Mouse (Mus musculus) left cerebral cortex, postnatal 25 days (tissue): ENCODE results near the gene Nhsl1. TPM values are rescaled to one million over a fixed set of nuclear protein-coding genes. Genes with fewer than 3 reads are reported as not detected.
"Not testable (repeated sequence)": the region's sequence is repeated elsewhere in the genome, so short reads cannot be mapped to it uniquely, and the experiment has no call there.

Experiments
- DNase-seq, 2 experiments: peaks; one replicate each; pipeline ENCODE4 v3.0.0; 2022; ENCODE audit warnings: low spot score in 2 of 2, mixed read lengths in 1 of 2
- intact Hi-C: fragments of 180-260 bp; cut with DNase I; formaldehyde crosslinking; loops from one replicate; pipeline ENCODE4 v1.15.1; 2025
- total RNA-seq, 2 experiments: library from RNA; stranded (reverse); gene quantifications; 2 replicates each; pipeline ENCODE4 v1.2.3; 2021

Nhsl1 gene
- total RNA-seq, 2 experiments from 2014 or later: 28.3 to 28.8 TPM

DNA sequence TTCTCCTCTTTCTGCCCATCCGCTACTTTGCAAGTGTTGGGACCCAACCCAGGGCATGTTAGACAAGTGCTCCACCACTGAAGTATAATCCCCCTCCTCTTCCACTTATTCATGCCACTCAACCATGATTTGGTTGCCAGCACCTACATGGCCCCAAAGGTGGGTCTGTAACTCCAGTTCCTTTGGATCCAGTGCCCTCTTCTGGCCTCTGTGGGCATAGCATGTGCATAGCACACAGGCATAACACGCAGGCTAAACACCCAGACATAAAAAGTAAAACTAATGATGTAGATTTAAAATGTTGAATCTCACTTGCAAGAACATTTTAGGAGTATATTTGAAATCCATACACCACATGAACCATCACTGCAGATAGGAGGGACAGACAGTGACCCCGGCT lies 110.7 kb downstream of the Nhsl1 start:
- intact Hi-C loops: no loop called here

DNA sequence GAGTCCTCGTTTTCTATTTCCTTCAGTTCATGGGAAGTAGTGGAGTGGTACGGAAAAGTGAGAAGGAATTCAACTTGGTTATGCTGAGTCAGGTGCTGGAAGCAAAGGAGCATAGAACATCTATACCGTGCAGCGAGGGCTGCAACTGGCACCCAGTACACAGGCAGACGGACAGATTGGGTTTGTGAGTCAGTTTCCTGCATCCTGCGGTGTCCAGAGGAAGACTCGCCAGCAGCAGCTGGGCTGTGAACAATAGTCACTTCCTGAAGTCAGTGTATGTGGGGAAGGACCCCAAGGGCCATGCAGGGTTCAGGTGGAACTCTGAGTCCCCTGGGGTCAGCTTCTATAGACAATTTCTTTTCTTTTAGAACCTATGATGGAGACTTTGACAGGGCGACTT lies 111.4 kb downstream of the Nhsl1 start:
- DNase-seq: no peak
- intact Hi-C loops: no loop called here

More for the DNA sequence above, 110.7 kb downstream of the Nhsl1 start:
- DNase-seq: no peak

- intact Hi-C loops: no loop called here
- peak; percentile 31 to 50 for DNase-seq
These were observed 112.2 kb downstream of the Nhsl1 start for GRCm38 (mm10) chr10:18430973-18431372.

DNA sequence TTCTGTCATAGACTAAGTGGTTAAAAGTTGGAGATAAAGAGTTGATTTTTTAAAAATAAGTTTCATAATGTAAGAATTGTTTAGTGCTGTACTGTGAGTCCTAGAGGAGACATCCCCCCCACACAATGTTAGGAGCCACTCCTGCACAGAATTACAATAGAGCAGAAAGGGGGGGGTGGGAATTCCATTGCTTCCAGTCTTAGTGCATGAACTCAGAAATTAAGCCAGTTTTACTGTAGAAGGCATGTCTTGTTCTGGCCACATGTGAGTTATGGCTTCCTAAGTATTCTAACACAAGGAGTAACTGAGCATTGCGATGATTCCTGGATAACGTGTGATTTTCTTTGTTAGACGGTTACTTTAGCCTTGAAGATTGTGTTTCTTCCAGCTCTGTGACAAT lies 112.8 kb downstream of the Nhsl1 start:
- DNase-seq: no peak
- intact Hi-C loops: no loop called here

- no peak for DNase-seq
- intact Hi-C loops: no loop called here
These were observed 116.7 kb downstream of the Nhsl1 start for GRCm38 (mm10) chr10:18435454-18435853.

DNA sequence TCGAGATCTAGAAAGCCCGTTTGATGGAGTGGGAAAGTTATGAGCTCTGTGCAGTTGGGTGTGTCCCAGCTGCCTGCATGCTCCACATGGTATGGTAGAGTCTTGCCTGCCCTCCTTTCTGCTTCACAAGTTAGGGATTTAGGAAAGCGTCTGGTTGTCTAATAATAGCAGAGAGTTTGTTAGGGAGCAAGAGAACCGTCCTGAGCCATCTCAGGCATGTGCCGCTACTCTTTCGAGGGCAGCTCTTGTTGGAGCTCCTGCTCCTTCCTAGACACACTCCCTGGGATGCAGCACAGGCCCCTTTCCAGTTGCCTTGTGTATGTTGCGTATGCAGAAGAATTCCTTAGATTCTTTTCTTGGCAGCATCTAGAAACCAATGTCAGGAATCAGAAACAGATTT lies 117.2 kb downstream of the Nhsl1 start:
- intact Hi-C loops: no loop called here
- no peak for DNase-seq

DNA sequence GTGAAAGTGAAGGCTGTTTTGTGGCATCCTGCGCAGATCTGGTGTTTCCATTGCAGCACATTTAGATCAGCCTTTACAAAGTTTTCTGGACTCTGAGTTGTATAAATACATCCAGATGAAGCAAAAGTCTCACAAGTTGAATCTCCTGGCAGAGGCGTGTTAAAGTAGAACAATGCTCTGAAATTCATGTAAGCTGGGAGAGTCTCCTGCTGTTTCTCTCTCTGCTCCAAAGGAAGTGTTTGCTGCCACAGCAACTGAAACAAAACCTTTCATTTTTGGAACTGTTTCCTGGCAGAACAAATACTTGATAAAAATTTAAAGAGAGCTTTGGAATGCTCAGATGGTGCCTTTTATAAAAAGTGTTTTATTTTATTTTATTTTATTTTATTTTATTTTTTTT lies 118.8 kb downstream of the Nhsl1 start:
- DNase-seq: peak in 1 of 2 experiments; percentile 64

DNA sequence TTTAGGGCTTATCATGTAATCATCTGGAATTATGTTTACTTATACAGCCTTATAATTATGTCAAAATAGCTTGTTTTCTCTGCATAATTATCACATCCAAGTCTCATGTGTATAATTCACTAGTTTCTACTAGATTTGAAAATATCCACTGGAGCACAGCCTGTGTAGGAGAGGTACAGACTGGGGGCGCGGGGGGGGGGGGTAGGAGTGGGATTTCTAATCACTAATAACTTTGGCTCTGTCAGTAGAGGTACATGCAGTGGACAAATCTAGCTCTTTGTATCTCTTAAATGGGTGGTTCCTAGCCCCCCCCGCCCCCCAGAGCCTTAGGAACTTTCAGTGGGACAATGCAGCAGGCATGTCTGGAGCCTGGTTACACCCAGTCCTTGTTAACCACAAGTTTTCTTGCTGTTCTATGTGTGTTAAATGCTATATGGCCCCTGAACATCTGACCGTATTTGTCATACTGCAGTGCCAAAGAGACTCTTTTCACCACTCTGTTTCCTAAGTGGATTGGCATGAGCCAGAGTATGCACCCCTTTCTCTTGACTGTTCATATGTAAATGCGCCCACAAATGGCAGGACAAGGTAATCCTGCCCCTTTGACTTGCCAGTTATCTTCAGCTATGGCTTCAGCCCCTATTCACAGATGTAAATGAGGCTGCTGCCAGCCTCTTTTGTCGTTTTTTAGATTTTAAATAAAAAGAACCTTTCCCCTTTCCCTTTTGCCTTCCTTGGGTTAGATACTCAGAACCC lies 127.0 kb downstream of the Nhsl1 start:
- intact Hi-C loops: no loop called here
- DNase-seq: no peak

More for the DNA sequence above, 118.8 kb downstream of the Nhsl1 start:
- intact Hi-C loops: no loop called here

DNA sequence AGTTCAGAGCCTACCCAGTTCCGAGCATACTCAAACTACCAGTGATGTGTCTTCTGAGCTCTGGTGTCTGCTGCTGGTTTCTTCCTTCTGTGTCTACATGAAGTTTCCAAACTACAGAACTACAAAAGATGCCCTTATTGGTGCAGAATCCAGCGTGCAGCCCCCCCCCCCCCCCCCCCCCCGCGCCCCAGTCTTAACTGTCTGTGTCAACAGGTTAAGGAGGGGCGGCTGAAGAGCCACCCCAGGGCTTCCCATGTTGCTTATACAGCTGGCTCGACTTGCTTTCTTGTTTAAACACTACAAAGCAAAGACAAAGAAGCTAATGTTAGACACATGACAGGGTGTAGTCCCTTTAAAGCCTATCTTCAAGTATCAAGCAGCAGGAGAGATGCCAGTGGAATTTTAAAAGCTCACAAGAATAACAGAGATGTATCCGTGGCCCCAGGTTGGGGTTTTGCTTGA lies 127.6 kb downstream of the Nhsl1 start:
- DNase-seq: no peak
- intact Hi-C loops: no loop called here

DNA sequence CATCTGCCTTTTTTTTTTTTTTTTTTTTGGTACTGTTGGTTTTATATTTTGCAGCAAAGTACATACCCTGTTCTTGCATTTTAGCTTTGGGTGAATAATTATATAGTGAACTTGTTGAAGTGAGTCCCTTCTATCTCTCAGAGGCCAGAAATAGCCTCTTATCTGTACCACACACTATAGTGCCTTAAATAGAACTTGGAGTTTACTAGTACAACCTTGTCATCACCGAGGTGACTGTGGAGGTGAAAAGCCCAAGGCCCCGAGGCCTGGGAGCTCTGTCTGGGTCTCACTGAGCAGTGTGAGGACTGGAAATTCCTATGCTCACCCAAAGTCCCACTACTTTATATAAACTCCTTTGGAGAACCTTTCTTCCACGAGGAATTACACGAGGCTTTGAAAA lies 128.5 kb downstream of the Nhsl1 start:
- intact Hi-C loops: no loop called here
- DNase-seq: no peak

DNA sequence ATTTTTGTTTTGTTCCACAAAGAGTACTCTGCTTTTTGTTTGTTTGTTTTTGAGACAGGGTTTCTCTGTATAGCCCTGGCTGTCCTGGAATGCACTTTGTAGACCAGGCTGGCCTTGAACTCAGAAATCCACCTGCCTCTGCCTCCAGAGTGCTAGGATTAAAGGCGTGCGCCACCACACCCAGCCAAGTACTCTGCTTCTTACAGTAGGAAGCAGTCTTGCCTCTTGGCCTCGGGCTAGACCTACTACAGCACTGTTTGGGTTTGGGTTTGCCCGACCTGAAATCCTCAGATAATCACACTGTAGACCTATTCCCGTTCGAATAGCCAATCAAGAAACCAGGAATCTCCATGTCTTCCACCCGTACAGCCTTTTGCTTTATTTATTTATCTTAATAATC lies 130.1 kb downstream of the Nhsl1 start:
- intact Hi-C loops, DNase-seq: not testable (repeated sequence)

DNA sequence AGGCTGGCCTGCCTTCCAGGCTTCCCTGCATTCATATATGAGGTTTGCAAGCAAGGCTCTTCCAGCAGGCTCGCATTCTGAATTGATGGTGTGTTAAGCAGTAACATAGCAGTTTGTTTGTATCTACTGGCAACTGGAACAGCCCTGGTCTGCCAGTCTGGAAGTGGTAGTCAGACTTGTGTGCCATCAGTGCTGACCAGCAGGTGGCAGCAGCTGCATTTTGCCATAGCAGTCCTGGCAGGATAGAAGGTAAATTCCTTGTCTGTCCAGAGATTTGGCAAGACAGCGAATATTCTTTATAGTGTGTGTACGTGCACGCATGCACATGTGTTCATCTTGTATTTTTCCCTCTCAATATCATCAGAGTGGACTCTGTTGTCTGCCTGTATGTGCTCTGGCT lies 134.6 kb downstream of the Nhsl1 start:
- peak; percentile 89 to 93 for DNase-seq
- intact Hi-C loops: loop anchor here (1.0 to 5.0 kb wide), 3 partner anchors 61 to 389 kb away; no protein-coding TSS in a partner anchor

GRCm38 (mm10) chr10:18454161-18454560 lies 135.4 kb downstream of the Nhsl1 start:
- DNase-seq: no peak
- intact Hi-C loops: loop anchor here (5.0 kb wide), 2 partner anchors 62 to 388 kb away; no protein-coding TSS in a partner anchor

GRCm38 (mm10) chr10:18455301-18455920 lies 136.6 kb downstream of the Nhsl1 start:
- no peak for DNase-seq
- intact Hi-C loops: no loop called here

GRCm38 (mm10) chr10:18457808-18458475 lies 139.2 kb downstream of the Nhsl1 start:
- intact Hi-C loops: no loop called here
- no peak for DNase-seq

DNA sequence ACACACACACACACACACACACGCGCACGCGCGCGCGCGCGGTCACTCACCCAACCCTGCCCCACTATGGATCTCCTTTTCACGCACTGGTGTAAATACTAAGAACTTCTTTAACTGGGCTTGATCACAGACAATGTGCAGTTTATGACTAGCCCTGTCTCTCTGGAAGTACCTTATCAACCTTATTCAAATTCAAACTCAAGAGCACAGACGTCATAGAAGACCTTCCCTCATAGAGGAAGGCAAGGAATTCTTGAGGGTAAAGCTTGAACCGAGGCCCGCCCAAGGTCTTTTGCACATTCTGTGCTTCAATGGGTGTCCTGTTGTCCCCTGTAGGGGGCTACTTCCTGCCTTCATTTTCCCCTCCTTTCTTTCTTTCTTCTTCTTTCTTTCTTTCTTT lies 142.6 kb downstream of the Nhsl1 start:
- DNase-seq: no peak
- intact Hi-C loops: no loop called here

DNA sequence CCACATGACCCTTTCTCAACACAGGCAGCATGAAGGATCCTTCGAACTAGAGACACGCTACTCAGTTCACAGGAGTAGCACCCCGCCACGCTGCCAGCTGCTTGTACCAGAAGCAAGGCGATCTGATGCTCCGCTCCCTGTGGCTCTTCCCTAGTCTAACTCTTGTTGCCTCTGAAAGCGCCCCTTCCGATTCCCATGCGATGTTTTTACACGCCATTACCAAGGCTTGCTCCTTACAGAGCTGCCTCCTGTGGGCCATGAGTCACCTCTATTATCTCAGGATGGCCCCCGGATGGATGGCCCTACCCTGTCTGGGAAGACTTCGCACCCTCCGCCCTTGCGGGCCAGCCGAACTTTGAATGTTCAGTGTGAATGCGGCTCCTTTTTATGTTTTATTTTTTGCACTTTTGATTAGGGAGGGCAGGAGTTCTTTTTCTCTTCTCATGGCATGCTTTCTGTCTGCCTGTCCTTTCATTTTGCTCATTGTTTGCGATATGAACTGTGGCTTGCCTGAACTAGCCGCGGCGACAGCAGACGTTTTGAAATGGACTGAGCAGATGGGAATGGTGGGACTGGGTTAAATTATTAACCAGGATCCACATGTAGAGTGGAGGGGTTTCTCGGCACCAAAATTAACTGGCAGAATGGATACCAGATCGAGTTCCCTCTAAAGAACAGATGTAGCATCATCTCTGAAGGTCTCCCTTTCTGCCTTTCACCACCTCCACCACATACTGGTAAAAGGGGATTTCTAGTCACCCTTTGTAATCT lies 144.5 kb downstream of the Nhsl1 start:
- no peak for DNase-seq
- intact Hi-C loops: no loop called here

DNA sequence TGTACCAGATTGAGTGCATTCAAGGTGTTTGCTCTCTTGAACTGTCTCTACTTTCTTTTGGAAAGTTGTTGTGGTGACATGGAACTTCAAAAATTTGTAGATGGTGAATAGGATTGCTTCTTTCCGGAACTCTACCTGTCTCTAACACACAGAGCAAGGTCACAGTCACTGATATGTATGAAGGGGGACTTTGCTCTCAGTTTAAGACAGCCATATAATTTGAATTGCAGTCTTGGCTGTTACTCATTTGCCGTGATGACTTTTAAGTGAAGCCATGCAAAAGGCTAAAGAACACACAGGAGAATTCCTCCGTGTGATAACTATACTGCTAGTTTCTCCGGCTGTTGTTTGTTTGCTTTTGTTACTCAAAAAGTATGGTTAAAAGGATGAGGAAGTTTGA lies 149.6 kb downstream of the Nhsl1 start:
- DNase-seq: no peak
- intact Hi-C loops: no loop called here

- DNase-seq: peak; percentile 30 to 42
- intact Hi-C loops: no loop called here
These were observed 150.7 kb downstream of the Nhsl1 start for GRCm38 (mm10) chr10:18469279-18470135.
